Mouse (Mus musculus) right cerebral cortex, postnatal 4 days (tissue): Measurements from ENCODE around the gene Trpc4ap.

Experiments
- DNase-seq: peaks from one replicate; pipeline ENCODE4 v3.0.0-alpha.2; 2022

Gene Trpc4ap

GRCm38 (mm10) chr2:155636881-155637280 is 55.3 kb downstream of the Trpc4ap start:
- no peak for DNase-seq

GRCm38 (mm10) chr2:155635961-155636360 is 56.2 kb downstream of the Trpc4ap start:
- no peak for DNase-seq

GRCm38 (mm10) chr2:155634562-155634961 is 57.6 kb downstream of the Trpc4ap start:
- no peak for DNase-seq

GRCm38 (mm10) chr2:155633731-155634130 is 58.5 kb downstream of the Trpc4ap start:
- DNase-seq, result no peak

GRCm38 (mm10) chr2:155633121-155633520 is 59.1 kb downstream of the Trpc4ap start:
- no peak for DNase-seq

- DNase-seq, result no peak
These were observed 59.8 kb downstream of the Trpc4ap start for GRCm38 (mm10) chr2:155632138-155632936.

GRCm38 (mm10) chr2:155630590-155631416 is 61.4 kb downstream of the Trpc4ap start:
- peak; percentile 38 for DNase-seq

- DNase-seq, result no peak
These were observed 62.0 kb downstream of the Trpc4ap start for GRCm38 (mm10) chr2:155630153-155630552.

GRCm38 (mm10) chr2:155629231-155629661 is 62.9 kb downstream of the Trpc4ap start:
- peak; percentile 66 for DNase-seq

GRCm38 (mm10) chr2:155628519-155628918 is 63.7 kb downstream of the Trpc4ap start:
- DNase-seq, result no peak

- no peak for DNase-seq
These were observed 64.1 kb downstream of the Trpc4ap start for GRCm38 (mm10) chr2:155628112-155628511.

GRCm38 (mm10) chr2:155627030-155627738 is 65.0 kb downstream of the Trpc4ap start:
- peak; percentile 83 for DNase-seq

- DNase-seq, result no peak
These were observed 65.9 kb downstream of the Trpc4ap start for GRCm38 (mm10) chr2:155626277-155626676.

GRCm38 (mm10) chr2:155624730-155625129 is 67.5 kb downstream of the Trpc4ap start:
- peak; percentile 53 for DNase-seq

GRCm38 (mm10) chr2:155623996-155624395 is 68.2 kb downstream of the Trpc4ap start:
- no peak for DNase-seq

GRCm38 (mm10) chr2:155622606-155623005 is 69.6 kb downstream of the Trpc4ap start:
- DNase-seq, result no peak

- peak; percentile 85 for DNase-seq
These were observed 72.4 kb downstream of the Trpc4ap start for GRCm38 (mm10) chr2:155619817-155620216.

- no peak for DNase-seq
These were observed 75.2 kb downstream of the Trpc4ap start for GRCm38 (mm10) chr2:155616971-155617370.

GRCm38 (mm10) chr2:155613953-155614352 is 78.2 kb downstream of the Trpc4ap start:
- DNase-seq, result no peak

GRCm38 (mm10) chr2:155613326-155613755 is 78.8 kb downstream of the Trpc4ap start:
- DNase-seq, result no peak

- no peak for DNase-seq
These were observed 80.2 kb downstream of the Trpc4ap start for GRCm38 (mm10) chr2:155611834-155612550.

- DNase-seq, result no peak
These were observed 81.2 kb downstream of the Trpc4ap start, which contains the start of gene Myh7b for GRCm38 (mm10) chr2:155610978-155611377. Myh7b (plus strand) TSS chr2:155611212.
